Mouse (Mus musculus) Patski (cell line): ENCODE measurements at regions not wholly inside any gene's neighbourhood (a gene's known extent, or its start where the extent isn't known, plus 50 kb on each side); places are given as distances from the start of the nearest gene placed in this dataset.

Source experiments
- ATAC-seq: fragments of 100-300 bp; one replicate; pipeline ENCODE4 v1.8.0; 2021
- CTCF ChIA-PET: fragments of 350-600 bp; sonication (Branson Sonifier 250); formaldehyde crosslinking; loops from one replicate; lab custom pipeline; 2022; ENCODE audit warnings: inconsistent platforms; lab: Charles Lee
- POLR2A ChIA-PET: fragments of 350-600 bp; sonication (Branson Sonifier 250); formaldehyde crosslinking; loops from one replicate; lab custom pipeline; 2022; ENCODE audit warnings: antibody characterized with exemption, inconsistent platforms; lab: Charles Lee
- DNase-seq: peaks from one replicate; pipeline ENCODE4 v3.0.0-alpha.2; 2011; ENCODE audit warnings: low read depth, low spot score
- H3K27me3 ChIP-seq: fragments of 371-371 bp; one replicate; pipeline ENCODE4 v1.5.1; 2021
- CTCF ChIP-seq: fragments of 100-300 bp; IDR thresholded peaks from one replicate; pipeline ENCODE4 v1.5.1; 2021
- in situ Hi-C: fragments of 300-500 bp; cut with MboI; formaldehyde crosslinking; loops from 3 replicates; pipeline ENCODE4 v1.11.1; 2018; ENCODE audit warnings: low pct_unique_long_range_greater_than_20kb, mixed read lengths

GRCm38 (mm10) chr5:64541765-64542164, 261.4 kb upstream of the Klf3 start:
- ATAC-seq (no peak), DNase-seq (no peak)
- in situ Hi-C loops = no loop called here
- H3K27me3 ChIP-seq = no peaks in the 10 kb centered on the region
- POLR2A ChIA-PET = no interaction called here
- no peak for TF ChIP-seq CTCF
- CTCF ChIA-PET = interaction anchor here (2.3 kb wide), 1 partner anchor 10 kb away, joined by 8 read pairs; no protein-coding TSS in a partner anchor

GRCm38 (mm10) chr5:64555931-64556330, 247.3 kb upstream of the Klf3 start:
- in situ Hi-C loops = no loop called here
- no peaks in the 10 kb centered on the region for H3K27me3 ChIP-seq
- ATAC-seq = no peak
- no peak for TF ChIP-seq CTCF
- ChIA-PET CTCF (interaction anchor here (1.0 to 1.9 kb wide), 4 partner anchors 10 to 19 kb away, joined by 4 to 6 read pairs (median 4); no protein-coding TSS in a partner anchor), POLR2A (interaction anchor here (1.2 to 1.5 kb wide), 3 partner anchors 19 to 257 kb away, joined by 3 to 7 read pairs (median 3); no protein-coding TSS in a partner anchor)
- DNase-seq = no peak

- ATAC-seq (no peak), DNase-seq (no peak)
- POLR2A ChIA-PET = no interaction called here
- CTCF ChIA-PET = interaction anchor here (0.6 to 1.9 kb wide), 3 partner anchors 10 to 125 kb away, joined by 3 to 6 read pairs (median 4); no protein-coding TSS in a partner anchor
- H3K27me3 ChIP-seq = no peaks in the 10 kb centered on the region
- TF ChIP-seq CTCF = no peak
- in situ Hi-C loops = no loop called here
Measured at GRCm38 (mm10) chr5:64566451-64567390, 236.5 kb upstream of the Klf3 start.

DNA sequence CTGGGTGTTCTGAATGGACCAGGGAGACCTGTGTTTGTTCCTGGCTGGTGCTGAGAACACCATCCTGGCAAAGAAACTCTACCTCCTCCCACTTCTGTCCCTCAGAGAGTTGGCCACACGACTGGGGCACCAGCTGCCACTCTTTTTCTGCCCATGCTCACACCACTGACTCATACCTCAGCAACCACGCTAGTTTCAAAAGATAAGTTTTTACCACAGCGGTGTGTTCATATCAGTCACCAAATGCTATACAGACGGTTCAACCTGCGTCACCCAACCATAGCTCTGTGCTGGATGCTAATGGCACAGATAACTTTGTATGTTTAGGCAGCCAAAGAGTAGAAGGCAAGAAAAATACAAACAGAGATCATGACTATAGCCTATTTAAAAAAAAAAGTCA, 235.4 kb upstream of the Klf3 start:
- in situ Hi-C loops = no loop called here
- ChIA-PET POLR2A (no interaction called here), CTCF (interaction anchor here (1.0 kb wide), 1 partner anchor 11 kb away, joined by 4 read pairs; no protein-coding TSS in a partner anchor)
- no peak for TF ChIP-seq CTCF
- no peaks in the 10 kb centered on the region for H3K27me3 ChIP-seq
- ATAC-seq (no peak), DNase-seq (no peak)

DNA sequence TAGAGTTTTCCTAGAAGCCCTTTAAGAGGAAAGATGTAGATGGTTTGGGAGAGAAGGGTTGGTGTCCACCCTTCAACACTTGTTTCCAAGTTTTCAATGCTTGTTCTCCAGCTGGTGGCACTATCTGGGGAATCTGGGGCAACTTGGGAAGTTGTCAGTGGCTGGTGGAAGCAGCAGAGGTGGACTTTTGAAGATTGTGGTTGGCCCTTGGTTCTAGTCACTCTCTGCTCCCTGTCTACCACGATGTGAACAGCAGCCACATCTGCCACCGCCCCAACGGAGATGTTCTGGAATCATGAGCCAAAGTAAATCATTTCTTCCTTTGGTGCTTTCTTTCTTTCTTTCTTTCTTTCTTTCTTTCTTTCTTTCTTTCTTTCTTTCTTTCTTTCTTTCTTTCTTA, 234.9 kb upstream of the Klf3 start:
- POLR2A ChIA-PET = no interaction called here

DNA sequence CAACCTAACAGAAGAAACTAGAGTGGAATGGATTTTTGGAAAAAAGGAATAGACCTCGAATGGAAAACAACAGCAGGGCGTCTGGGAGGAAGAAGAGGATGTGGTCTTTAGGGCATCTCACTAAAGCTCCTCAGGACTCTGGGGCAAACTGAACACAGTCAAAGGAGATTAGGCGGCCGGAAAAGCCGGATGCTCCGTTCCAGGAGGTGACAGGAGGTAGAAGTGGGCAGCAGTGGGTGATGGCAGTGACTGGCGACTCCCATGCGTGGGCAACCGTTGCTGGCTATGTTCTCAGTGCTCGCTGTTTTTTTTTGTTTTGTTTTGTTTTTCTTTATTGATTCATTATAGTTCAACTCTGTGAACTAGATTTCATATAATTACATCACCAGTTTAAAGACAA, 228.8 kb upstream of the Klf3 start:
- ChIA-PET CTCF (interaction anchor here (0.7 kb wide), 1 partner anchor 36 kb away, joined by 4 read pairs; no protein-coding TSS in a partner anchor), POLR2A (interaction anchor here (0.6 to 1.4 kb wide), 2 partner anchors 19 to 237 kb away, joined by 3 to 7 read pairs; no protein-coding TSS in a partner anchor)
- TF ChIP-seq CTCF = no peak
- ATAC-seq (no peak), DNase-seq (no peak)
- in situ Hi-C loops = loop anchor here (10.0 kb wide), 2 partner anchors 50 to 190 kb away; no protein-coding TSS in a partner anchor
- H3K27me3 ChIP-seq = no peaks in the 10 kb centered on the region

More for the DNA sequence above, 234.9 kb upstream of the Klf3 start:
- no peaks in the 10 kb centered on the region for H3K27me3 ChIP-seq
- in situ Hi-C loops = no loop called here
- CTCF ChIA-PET = interaction anchor here (1.1 kb wide), 1 partner anchor 40 kb away, joined by 3 read pairs; no protein-coding TSS in a partner anchor
- no peak for TF ChIP-seq CTCF
- DNase-seq = no peak
- no peak for ATAC-seq

DNA sequence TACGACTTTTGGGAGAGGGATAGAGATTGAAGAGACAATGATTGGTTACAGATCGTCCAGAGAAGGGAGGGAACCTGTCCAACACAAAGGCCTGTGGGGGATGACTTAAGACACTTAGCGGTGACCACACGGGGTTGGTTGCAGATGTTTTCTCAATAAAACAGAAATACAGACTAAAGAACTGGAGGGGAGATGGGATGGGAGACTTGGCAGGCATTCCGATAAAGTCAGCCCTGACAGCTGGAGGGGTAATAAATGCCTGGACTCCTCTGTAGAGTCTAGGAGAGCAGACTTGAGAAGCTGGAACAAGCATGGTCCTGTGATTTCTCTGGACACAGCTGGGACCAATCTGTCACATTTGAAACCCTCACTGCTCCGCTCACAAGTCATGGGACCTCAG, 227.3 kb upstream of the Klf3 start:
- no peak for TF ChIP-seq CTCF

DNA sequence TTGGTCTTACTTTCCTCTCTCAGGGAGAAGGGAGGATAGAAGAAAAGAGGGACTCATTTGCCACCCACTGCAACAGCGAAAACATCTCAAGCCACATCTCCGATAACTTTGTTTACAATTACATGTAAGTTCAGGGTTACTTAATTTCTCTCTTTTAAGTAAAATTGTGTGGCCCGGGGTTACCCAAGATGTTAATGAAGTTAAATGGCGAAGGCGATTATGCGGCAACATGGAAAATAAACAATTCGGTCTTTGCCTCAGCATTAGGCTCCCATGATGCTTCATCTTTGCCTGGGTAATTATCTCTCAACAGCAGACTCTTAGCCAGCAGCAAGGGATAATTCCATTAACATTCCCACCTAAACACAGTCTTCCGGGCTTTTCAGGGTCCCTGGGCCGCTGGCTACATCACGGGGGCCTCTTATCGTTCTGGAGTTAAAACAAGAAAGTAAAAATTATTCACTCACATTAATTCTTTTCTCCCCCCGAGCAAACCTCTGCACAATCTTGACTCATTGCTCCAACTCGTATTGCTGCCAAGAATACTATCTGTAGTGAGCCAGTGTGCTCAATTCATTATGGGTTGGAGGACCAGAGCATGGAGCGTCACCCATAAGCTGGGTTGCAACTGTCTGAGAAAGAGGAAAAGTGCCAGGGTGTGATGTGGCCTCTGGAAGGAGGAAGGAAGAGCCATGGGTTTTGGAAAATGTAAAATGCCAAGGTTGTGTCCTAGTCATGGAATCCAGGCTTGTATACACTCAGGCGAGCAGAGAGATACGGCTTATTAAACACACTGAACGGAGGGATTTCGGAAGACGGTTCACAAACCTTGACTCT, 226.5 kb upstream of the Klf3 start:
- peak; percentile 35 for DNase-seq
- no peaks in the 10 kb centered on the region for H3K27me3 ChIP-seq
- POLR2A ChIA-PET = interaction anchor here (4.4 kb wide), 1 partner anchor 229 kb away, joined by 22 read pairs; no protein-coding TSS in a partner anchor
- in situ Hi-C loops = loop anchor here (10.0 kb wide), 2 partner anchors 52 to 192 kb away; no protein-coding TSS in a partner anchor
- TF ChIP-seq CTCF = no peak
- ATAC-seq = no peak
- CTCF ChIA-PET = interaction anchor here (2.1 to 4.2 kb wide), 2 partner anchors 194 to 237 kb away, joined by 6 to 30 read pairs; no protein-coding TSS in a partner anchor

More for the DNA sequence above, 227.3 kb upstream of the Klf3 start:
- ATAC-seq = no peak
- POLR2A ChIA-PET = interaction anchor here (0.6 kb wide), 1 partner anchor 50 kb away, joined by 3 read pairs; no protein-coding TSS in a partner anchor
- H3K27me3 ChIP-seq = no peaks in the 10 kb centered on the region
- CTCF ChIA-PET = interaction anchor here (1.3 kb wide), 1 partner anchor 40 kb away, joined by 4 read pairs; no protein-coding TSS in a partner anchor
- DNase-seq = no peak
- in situ Hi-C loops = loop anchor here (10.0 kb wide), 2 partner anchors 51 to 191 kb away; no protein-coding TSS in a partner anchor

- no peaks in the 10 kb centered on the region for H3K27me3 ChIP-seq
- DNase-seq = no peak
- ATAC-seq = no peak
- ChIA-PET CTCF (interaction anchor here (1.1 to 4.2 kb wide), 3 partner anchors 47 to 236 kb away, joined by 3 to 30 read pairs (median 6); no protein-coding TSS in a partner anchor), POLR2A (interaction anchor here (1.0 to 4.4 kb wide), 2 partner anchors 228 to 300 kb away, joined by 4 to 22 read pairs; no protein-coding TSS in a partner anchor)
- TF ChIP-seq CTCF = no peak
- in situ Hi-C loops = loop anchor here (10.0 kb wide), 2 partner anchors 53 to 193 kb away; no protein-coding TSS in a partner anchor
Measured at GRCm38 (mm10) chr5:64577424-64577823, 225.8 kb upstream of the Klf3 start.
